Mouse (Mus musculus) midbrain, embryonic 16.5 days (tissue): Measurements from ENCODE around the gene C9orf72. TPM values are rescaled to one million over a fixed set of nuclear protein-coding genes. Genes with fewer than 3 reads are reported as not detected.

ENCODE experiments used
- ATAC-seq: fragments of 200-750 bp; cut with Nextera tagmentation; 2 replicates; pipeline ENCODE4 v1.8.0; 2017; ENCODE audit warnings: moderate TSS enrichment
- H3K27ac ChIP-seq: fragments of 300-500 bp; sonication (generic); 2 replicates; pipeline ENCODE4 v1.5.1; 2014; ENCODE audit warnings: mild to moderate bottlenecking, low read length, mixed read lengths
- H3K27me3 ChIP-seq: fragments of 300-500 bp; sonication (generic); 2 replicates; pipeline ENCODE4 v1.6.1; 2014; ENCODE audit warnings: low read depth, low read length, mixed read lengths; ENCODE audit not compliant: control insufficient read depth, insufficient read depth
- H3K36me3 ChIP-seq: fragments of 300-500 bp; sonication (generic); 2 replicates; pipeline ENCODE4 v1.6.1; 2014; ENCODE audit warnings: mild to moderate bottlenecking, low read length, moderate library complexity, mixed read lengths; ENCODE audit not compliant: control insufficient read depth, insufficient read depth
- H3K4me1 ChIP-seq: fragments of 300-500 bp; sonication (generic); 2 replicates; pipeline ENCODE4 v1.6.1; 2014; ENCODE audit warnings: mild to moderate bottlenecking, low read length, mixed read lengths; ENCODE audit not compliant: control insufficient read depth, insufficient read depth
- H3K4me2 ChIP-seq: fragments of 300-500 bp; sonication (generic); 2 replicates; pipeline ENCODE4 v1.6.1; 2014; ENCODE audit warnings: mild to moderate bottlenecking, low read length, mixed read lengths
- H3K4me3 ChIP-seq: fragments of 300-500 bp; sonication (generic); 2 replicates; pipeline ENCODE4 v1.5.1; 2014; ENCODE audit warnings: low read depth, mild to moderate bottlenecking, low read length, moderate library complexity, mixed read lengths
- H3K9ac ChIP-seq: fragments of 300-500 bp; sonication (generic); 2 replicates; pipeline ENCODE4 v1.6.1; 2014; ENCODE audit warnings: low read depth, low read length, mixed read lengths
- H3K9me3 ChIP-seq: fragments of 300-500 bp; sonication (generic); replicated peaks from 2 replicates; pipeline ENCODE4 v1.6.1; 2014; ENCODE audit warnings: mild to moderate bottlenecking, low read length, mixed read lengths; ENCODE audit not compliant: control insufficient read depth, poor library complexity, severe bottlenecking
- WGBS: fragments of 180-500 bp; shearing (Covaris S2); extraction: QIAGEN DNeasy Blood & Tissue Kit; methylation state at CpG from one replicate; pipeline ENCODE4 v1.1.7; 2014; 5-methylcytosine and 5-hydroxymethylcytosine counted together
- polyA plus RNA-seq: library from polyadenylated mRNA; unstranded; fragments of >200 nt; fragmentation: Nextera tagmentation; extraction: Ambion mirVana; gene quantifications from 2 replicates; pipeline ENCODE4 v1.2.1, GENCODE M21; 2015

C9orf72 gene
- polyA plus RNA-seq, 1 experiment from 2014 or later: 55.5 TPM

- 86% methylated on average over 3 of the region's 3 CpGs for WGBS
- no peaks in the 10 kb centered on the region for H3K36me3 ChIP-seq
- H3K4me2 ChIP-seq: no peak overlapping the region
- no peak overlapping the region for H3K27ac ChIP-seq
- no peaks in the 10 kb centered on the region for H3K4me1 ChIP-seq
- no peaks in the 10 kb centered on the region for H3K27me3 ChIP-seq
- H3K9ac ChIP-seq: no peak overlapping the region
- no peaks in the 10 kb centered on the region for H3K9me3 ChIP-seq
- no peak for ATAC-seq
- H3K4me3 ChIP-seq: no peak overlapping the region
These were observed 60.0 kb downstream of the C9orf72 start for GRCm38 (mm10) chr4:35165947-35166346.

DNA sequence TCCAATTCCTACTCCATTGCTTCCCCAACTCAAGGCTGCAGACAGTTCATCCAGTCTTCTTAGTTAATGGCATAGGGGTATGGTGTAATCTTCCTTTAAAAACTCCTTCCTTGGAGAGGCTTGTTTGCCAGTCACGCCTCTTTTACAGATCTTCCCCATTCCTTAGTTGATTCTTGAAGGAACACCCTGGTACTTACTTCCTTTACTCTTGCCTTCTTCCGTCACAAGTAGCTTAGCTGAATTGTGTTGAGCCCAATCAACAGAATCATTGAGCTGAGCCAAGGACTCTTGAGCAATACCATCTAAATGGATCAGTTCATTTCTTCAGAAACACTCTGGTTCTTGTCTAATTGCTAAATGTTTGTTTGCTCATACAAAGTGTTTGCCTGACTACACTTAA lies 60.7 kb downstream of the C9orf72 start:
- no peaks in the 10 kb centered on the region for H3K36me3 ChIP-seq
- no peak overlapping the region for H3K9ac ChIP-seq
- no peak for ATAC-seq
- no peaks in the 10 kb centered on the region for H3K9me3 ChIP-seq
- H3K27me3 ChIP-seq: no peaks in the 10 kb centered on the region
- no peaks in the 10 kb centered on the region for H3K4me1 ChIP-seq
- 85% methylated on average over 2 of the region's 2 CpGs for WGBS
- H3K4me3 ChIP-seq: no peak overlapping the region
- H3K27ac ChIP-seq: no peak overlapping the region
- H3K4me2 ChIP-seq: no peak overlapping the region

DNA sequence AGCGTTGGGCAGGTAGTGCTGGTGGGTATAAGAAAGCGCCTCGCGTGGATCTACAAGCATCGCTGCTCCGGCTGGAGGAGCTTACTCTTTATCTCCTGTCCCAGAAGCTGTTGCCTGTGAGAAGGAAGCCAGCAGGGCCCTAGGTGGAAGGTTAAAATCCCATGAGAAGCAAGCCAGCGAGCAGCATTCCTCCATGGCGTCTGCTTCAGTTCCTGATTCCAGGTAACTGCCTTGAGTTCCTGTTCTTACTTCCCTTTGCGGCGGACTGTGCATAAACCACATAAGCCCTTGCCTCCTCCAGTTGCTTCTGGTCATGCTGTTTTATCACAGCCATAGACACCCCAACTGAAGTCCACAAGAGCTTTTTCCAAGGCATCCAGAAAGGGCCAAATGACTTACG lies 68.2 kb downstream of the C9orf72 start:
- no peak for ATAC-seq
- peaks cover 9% of the 10 kb centered on the region; the same call in 1 of the 2 replicates for H3K4me1 ChIP-seq
- no peaks in the 10 kb centered on the region for H3K36me3 ChIP-seq
- H3K4me3 ChIP-seq: no peak overlapping the region
- no peaks in the 10 kb centered on the region for H3K9me3 ChIP-seq
- WGBS: 70% methylated on average over 11 of the region's 11 CpGs
- no peak overlapping the region for H3K27ac ChIP-seq
- no peak overlapping the region for H3K4me2 ChIP-seq
- H3K27me3 ChIP-seq: no peaks in the 10 kb centered on the region; the same call in none of the 2 replicates
- H3K9ac ChIP-seq: no peak overlapping the region

- H3K4me1 ChIP-seq: peaks cover 9% of the 10 kb centered on the region; the same call in 1 of the 2 replicates
- no peaks in the 10 kb centered on the region for H3K36me3 ChIP-seq
- peak; percentile 88 for ATAC-seq
- peak within 1 kb of the TSS; percentile 66 for H3K9ac ChIP-seq
- H3K4me2 ChIP-seq: peak within 1 kb of the TSS; percentile 100
- WGBS: under 1% methylated on average over 50 of the region's 50 CpGs
- H3K27ac ChIP-seq: peak within 1 kb of the TSS; percentile 41; the same call in 1 of the 2 replicates
- no peaks in the 10 kb centered on the region; the same call in none of the 2 replicates for H3K27me3 ChIP-seq
- H3K4me3 ChIP-seq: peak within 1 kb of the TSS; percentile 65
- H3K9me3 ChIP-seq: no peaks in the 10 kb centered on the region
These were observed 69.0 kb downstream of the C9orf72 start, which contains the start of gene Mob3b for GRCm38 (mm10) chr4:35156751-35157611. Gene Mob3b, minus strand, starts transcription at chr4:35157484.

DNA sequence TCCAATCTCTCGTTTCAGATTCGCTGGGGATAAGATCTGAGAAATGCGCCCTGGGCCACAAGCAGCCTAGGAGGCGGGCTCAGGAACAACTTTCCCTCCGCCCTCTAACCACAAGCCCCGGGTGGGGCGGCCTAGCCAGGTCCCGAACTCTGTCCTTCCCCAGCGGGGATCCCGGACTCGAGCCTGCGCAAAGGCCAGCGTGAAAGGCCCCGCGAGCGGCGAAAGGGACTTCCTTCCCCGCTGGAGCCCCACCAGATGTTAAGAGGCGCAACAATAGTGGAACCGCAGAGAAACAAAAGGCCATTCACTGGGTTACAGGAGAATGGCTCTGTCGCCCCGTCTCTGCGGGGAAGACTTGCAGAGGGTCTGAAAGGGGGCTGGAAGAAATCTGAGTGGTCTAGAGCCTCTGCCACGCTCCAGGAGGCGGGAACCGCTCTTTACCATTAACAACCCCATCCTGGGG lies 69.8 kb downstream of the C9orf72 start:
- peak overlapping the region; percentile 23 for H3K27ac ChIP-seq
- peak overlapping the region; percentile 59 for H3K9ac ChIP-seq
- H3K36me3 ChIP-seq: no peaks in the 10 kb centered on the region
- WGBS: under 1% methylated on average over 26 of the region's 26 CpGs
- ATAC-seq: peak; percentile 67
- H3K4me3 ChIP-seq: peak overlapping the region; percentile 65
- H3K27me3 ChIP-seq: no peaks in the 10 kb centered on the region; the same call in none of the 2 replicates
- peak overlapping the region; percentile 100 for H3K4me2 ChIP-seq
- peaks cover 9% of the 10 kb centered on the region; the same call in 1 of the 2 replicates for H3K4me1 ChIP-seq
- no peaks in the 10 kb centered on the region for H3K9me3 ChIP-seq

DNA sequence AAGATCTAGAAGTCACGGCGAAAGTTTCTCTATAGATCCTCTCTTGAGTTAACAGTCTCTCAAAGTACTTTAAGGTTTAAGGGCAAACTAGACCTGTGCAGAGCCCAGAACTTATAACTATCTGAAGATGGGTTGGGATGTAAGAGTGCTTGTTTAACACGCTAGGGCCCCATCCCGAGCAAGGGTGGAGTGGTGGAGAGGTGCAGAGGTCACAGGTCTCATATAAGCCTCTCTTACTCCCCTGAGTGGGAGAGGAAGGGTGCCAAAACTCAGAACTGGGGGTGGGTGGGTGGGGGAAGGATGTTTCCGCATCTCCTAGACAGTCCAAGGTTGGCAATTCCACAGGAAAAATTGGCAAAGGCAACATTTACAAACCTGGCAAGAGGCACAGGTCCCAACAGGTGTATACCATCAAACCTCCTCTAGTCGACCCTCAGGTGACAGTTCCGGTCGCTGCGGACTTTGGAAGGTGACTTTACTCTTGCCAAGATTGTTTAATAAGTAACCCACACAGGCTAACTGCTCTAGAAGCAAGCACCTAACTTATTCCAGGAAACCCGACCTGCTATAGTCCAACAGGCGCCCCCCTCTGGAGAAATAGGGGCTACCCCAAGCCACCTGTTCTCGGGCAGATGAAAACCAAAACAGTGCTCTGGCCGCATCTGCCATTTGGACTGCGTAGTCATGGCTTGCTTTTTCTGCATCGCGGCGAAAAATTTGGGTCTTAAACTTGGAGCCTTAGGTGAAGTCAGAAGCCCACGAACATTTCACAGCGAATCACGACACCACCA lies 70.6 kb downstream of the C9orf72 start:
- Histone ChIP-seq H3K4me3 (peak overlapping the region; percentile 65), H3K9me3 (no peaks in the 10 kb centered on the region), H3K27ac (no peak overlapping the region; the same call in 1 of the 2 replicates), H3K4me2 (peak overlapping the region; percentile 100), H3K9ac (no peak overlapping the region), H3K27me3 (no peaks in the 10 kb centered on the region; the same call in none of the 2 replicates), H3K4me1 (peaks cover 9% of the 10 kb centered on the region; the same call in 1 of the 2 replicates), H3K36me3 (no peaks in the 10 kb centered on the region)
- ATAC-seq: no peak
- 25% methylated on average over 20 of the region's 20 CpGs for WGBS

GRCm38 (mm10) chr4:35154051-35154450 lies 71.9 kb downstream of the C9orf72 start:
- H3K27me3 ChIP-seq: no peaks in the 10 kb centered on the region; the same call in none of the 2 replicates
- H3K36me3 ChIP-seq: no peaks in the 10 kb centered on the region
- no peak overlapping the region for H3K27ac ChIP-seq
- H3K4me3 ChIP-seq: no peak overlapping the region
- H3K4me1 ChIP-seq: peaks cover 9% of the 10 kb centered on the region; the same call in 1 of the 2 replicates
- 43% methylated on average over 3 of the region's 3 CpGs for WGBS
- no peak overlapping the region for H3K4me2 ChIP-seq
- no peaks in the 10 kb centered on the region for H3K9me3 ChIP-seq
- no peak overlapping the region for H3K9ac ChIP-seq
- ATAC-seq: no peak

DNA sequence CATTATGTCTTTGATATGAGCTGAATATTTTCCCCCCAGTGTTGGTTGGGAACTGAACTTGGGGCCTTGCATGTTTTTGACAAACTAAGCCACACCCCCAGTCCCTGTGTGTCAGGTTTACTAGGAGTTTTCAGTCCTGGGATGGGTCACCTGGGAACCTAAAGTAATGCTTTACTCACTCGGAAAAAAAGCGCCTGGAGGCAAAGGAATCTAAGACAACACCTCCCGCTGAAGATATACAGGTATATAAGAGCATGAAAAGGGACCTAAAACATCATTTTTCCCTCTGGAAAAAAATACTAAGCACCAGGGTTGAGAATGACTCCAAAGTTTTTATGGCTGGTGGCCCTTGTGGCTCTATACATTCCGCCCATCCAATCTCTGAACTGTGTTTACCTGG lies 74.2 kb downstream of the C9orf72 start, which contains the start of gene Ifnk:
TSS of gene Ifnk (plus strand) at position 301 of the 400 bp plus-strand sequence.
- Histone ChIP-seq H3K27me3 (no peaks in the 10 kb centered on the region; the same call in 1 of the 2 replicates), H3K9me3 (no peaks in the 10 kb centered on the region), H3K36me3 (no peaks in the 10 kb centered on the region), H3K9ac (no peak within 1 kb of the TSS), H3K4me3 (no peak within 1 kb of the TSS), H3K4me2 (no peak within 1 kb of the TSS), H3K27ac (no peak within 1 kb of the TSS), H3K4me1 (peaks cover 9% of the 10 kb centered on the region; the same call in 1 of the 2 replicates)
- 88% methylated on average over 4 of the region's 4 CpGs for WGBS
- ATAC-seq: no peak
